Mouse (Mus musculus): Measurements from ENCODE around the gene Nhlrc1.

Nhlrc1 gene

DNA sequence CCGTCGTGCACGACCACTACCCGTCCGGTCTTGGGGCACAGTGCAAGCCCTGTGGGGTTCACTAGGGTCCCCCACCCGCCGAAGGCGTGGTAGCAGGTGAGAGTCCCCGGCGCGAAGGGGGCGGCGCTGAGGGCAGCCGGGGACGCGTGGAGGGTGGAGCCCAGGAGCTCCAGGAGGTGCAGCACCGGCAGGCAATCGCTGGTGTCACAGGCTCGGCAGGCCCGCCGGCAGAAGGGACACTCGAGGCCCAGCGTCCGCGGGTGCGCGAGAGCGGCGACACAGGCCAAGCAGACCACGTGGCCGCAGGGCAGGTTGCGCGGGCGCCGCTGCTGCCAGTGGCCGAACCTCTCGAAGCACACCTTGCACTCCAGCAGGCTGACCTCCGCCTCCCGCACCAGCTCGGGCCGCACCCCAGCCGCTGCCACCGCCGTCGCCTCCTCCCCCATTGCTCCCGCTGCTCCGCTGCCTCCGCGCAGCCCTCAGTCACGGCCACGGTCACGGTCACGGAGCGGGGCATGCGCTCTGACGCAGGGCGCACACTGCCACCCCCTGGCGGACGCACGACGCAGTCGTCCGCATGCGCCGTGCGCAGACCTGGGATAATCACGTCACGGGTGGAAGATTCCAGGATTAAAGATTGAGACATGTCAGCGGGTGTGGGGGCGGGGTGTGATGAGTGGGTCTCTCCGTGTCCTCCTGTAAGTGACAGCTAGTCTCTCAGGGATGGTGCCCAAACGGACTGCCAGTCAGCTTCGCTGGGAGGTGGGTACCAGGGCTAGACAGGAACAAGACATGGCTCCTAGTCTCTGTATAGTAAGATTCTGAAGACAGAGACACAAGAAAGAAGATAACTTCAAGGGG lies at the start of gene Nhlrc1:
TSS of gene Nhlrc1 (minus strand) at position 517 of the 861 bp plus-strand sequence.
- in situ Hi-C loops (cut with MboI, MseI): loop anchor here (5.0 kb wide), 1 partner anchor 62 kb away; no protein-coding TSS in a partner anchor

DNA sequence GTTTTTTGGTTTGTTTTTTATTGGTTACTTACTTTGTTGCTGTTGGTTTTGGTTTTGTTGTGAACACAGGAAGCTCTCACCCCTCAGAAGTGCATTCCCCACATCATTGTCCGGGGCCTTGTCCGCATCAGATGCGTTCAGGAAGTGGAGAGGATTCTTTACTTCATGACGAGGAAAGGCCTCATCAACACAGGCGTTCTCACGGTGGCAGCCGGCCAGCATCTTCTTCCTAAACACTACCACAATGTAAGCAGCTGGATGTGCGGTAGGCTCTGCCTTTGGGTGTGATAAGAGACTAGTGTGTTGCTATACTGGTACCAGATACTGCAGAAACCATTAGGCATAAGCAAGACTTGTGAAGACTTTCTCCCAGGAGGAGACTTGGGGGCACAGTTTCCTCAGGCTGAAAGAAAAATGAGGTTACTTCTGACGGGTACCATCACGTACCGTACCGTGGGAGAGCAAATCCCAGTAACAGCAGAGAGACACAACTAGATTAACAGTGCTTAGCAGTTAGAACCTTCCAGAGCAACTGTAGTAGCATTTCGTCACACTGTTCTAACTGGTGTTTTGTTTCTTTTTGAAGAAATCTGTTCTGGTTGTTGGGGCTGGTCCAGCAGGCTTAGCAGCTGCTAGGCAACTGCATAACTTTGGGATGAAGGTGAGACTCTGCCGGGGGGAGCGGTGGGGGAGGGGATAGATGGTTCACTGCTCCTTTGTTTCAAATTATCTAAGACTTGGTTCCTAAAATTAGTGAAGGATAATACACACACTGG lies 49.5 kb upstream of the Nhlrc1 start:
- in situ Hi-C loops (cut with MboI, MseI): no loop called here

- in situ Hi-C loops (cut with MboI, MseI): no loop called here
Observed at GRCm38 (mm10) chr13:47062756-47063155, 48.1 kb upstream of the Nhlrc1 start.

GRCm38 (mm10) chr13:47056781-47057180 lies 42.1 kb upstream of the Nhlrc1 start:
- in situ Hi-C loops (cut with MboI, MseI): no loop called here

DNA sequence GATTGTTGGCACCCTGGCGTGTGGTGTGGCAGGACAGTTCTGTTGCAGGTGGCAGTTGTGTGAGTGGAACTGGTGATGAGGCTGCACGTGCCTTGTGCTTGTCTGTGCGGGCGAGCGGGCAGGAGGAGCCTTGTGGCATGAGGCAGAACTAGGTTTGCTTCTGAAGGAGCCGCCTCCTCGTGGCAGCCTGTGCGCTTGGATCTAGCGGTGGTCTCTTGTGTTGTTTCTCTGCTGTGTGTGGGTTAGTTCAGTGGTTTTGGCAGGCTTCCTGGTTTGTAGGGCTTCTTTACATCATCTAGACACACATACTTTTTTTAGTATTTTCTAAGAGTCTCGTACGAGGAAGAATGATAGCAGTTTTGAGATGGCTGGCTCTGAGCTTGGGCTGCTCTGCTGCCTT lies 41.5 kb upstream of the Nhlrc1 start:
- in situ Hi-C loops (cut with MboI, MseI): no loop called here

- in situ Hi-C loops (cut with MboI, MseI): no loop called here
Observed at GRCm38 (mm10) chr13:47053971-47054370, 39.3 kb upstream of the Nhlrc1 start.

- in situ Hi-C loops (cut with MboI, MseI): no loop called here
Observed at GRCm38 (mm10) chr13:47050009-47050408, 35.4 kb upstream of the Nhlrc1 start.

DNA sequence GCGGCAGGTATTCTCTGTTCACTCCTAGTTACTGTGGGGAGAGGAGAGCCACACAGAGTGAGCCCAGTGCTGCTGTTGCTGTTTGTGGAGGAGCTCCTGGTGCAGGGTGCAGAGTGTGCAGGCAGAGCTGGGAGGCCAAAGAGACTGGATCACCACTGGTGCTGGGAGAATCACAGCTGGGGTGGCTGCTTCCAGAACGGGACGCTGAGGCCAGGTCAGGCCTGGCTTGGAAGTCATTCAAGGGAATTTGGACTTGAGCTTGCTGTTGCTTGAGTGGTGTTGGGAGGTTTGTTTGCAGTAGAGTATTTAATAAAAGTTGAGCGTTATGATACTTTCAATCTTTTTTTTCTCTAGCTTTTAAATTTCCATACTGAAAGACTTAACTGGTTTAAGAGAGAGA lies 33.3 kb upstream of the Nhlrc1 start:
- in situ Hi-C loops (cut with MboI, MseI): no loop called here

DNA sequence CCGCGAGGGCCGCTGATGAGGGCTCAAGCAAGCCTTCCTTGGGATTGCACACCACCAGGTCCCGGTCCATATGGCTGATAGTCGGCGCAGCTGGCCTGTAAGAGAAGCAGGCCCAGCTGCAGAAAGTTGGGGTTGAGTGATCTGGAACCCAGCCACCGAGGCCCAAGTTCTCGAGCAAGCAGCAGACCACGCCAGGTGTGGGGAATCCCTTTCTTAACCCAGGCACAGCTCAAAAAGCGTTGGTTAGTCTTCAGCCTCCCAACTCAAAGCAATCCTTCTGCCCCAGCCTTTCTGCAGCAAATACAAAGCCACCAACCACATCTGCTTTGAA lies 29.9 kb upstream of the Nhlrc1 start, which contains the start of gene Tpmt:
TSS of gene Tpmt (minus strand) at position 121 of the 331 bp plus-strand sequence.
- in situ Hi-C loops (cut with MboI, MseI): no loop called here

DNA sequence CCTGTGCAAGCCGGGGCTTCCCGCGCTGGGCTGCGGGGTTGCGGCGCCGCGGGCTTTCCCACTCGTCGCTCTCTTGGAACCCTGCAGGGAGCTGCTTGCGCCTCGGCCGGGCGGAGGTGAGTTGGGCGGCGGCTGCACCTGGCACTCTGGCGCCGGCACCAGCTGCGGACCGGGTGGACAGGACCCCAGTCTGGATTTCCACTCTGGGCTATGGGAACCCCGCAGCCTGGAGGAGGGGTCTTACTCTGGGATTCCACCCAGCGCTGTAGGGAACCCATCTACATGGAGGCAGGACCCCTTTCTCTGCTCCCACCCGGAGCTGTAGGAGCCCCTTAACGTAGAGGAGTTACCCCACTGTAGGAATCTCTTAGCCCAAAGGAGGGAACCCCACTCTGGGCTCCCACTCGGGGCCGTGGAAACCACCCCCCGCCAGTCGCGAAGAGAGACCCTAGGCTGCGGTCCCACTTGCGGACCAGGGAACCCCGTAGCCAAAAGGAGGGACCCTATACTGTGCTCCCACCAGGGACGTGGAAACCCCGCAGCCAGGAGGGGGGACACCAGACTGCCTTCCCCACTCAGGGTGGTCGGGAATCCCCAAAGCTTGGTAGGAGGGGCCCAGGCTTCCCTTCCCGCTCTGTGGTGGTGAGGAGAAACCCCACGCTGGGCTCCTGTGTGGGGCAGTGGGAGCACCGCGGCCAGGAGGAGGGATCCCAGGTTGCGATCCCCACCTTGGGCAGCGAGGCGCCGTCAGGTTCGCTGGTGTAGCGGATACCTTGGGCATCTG lies 29.4 kb upstream of the Nhlrc1 start:
- in situ Hi-C loops (cut with MboI, MseI): no loop called here

DNA sequence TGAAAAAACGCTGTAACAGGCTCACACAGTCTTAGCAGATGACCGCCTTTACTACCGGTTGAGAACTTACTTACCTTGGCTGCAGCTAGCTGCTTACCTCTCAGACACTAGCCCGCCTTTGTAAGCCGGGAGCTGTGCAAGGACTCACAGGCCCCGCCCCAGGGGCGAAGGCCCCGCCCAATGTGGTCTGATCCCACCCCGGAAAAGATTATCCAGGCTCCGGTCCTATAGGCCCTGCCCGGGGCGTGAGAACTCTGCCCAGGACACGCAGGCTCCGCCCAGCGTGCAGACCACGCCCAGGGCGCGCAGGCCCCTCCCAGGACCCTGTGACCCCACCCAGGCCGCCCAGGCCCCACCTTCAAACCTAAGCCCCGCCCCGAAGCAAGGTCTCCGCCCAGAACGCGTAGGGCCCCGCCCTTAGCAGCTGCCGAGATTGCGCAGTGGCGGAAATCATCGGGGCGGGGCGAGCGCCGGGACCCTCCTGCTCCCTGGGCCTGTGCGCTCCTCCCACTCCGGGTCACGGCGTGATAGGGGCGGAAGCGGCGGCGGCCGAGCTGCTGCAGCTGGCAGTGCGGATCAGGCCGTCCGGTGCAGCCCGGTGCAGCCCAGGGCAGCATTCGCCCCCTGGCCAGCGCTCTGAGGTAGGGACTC lies 28.5 kb upstream of the Nhlrc1 start, which contains the start of gene Kdm1b:
TSS of gene Kdm1b (plus strand) at position 470 of the 651 bp plus-strand sequence.
- in situ Hi-C loops (cut with MboI, MseI): no loop called here

DNA sequence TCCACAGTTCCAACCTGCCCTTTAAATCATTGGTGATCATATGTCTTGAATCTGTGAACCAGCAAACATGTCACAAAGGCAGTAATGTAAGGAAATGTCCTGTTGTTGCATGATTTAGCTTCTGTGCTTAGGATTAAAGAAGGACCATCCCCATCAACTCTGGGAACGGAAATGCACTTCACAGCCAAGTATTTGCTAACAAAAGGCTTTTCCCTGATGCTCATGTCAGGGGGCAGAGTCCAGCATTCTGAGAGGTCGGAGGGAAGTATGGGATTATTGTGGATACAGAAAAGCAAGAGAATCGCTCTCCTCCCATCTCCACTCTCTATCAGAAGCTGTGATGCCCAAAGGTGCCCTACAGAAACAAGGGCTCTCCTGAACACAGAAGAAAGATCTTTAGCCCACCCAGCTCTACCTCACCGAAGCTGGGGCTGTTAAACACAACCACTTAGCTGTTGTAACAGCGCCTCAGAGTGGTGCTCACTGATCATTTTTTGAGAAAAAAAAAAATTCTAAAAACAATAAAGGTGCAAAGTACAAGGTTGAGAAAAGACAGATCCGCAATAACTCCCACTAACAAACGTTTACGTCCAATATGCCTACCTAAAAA lies 27.5 kb upstream of the Nhlrc1 start:
- in situ Hi-C loops (cut with MboI, MseI): no loop called here

- in situ Hi-C loops (cut with MboI, MseI): no loop called here
Observed at GRCm38 (mm10) chr13:47040061-47040460, 25.4 kb upstream of the Nhlrc1 start.

DNA sequence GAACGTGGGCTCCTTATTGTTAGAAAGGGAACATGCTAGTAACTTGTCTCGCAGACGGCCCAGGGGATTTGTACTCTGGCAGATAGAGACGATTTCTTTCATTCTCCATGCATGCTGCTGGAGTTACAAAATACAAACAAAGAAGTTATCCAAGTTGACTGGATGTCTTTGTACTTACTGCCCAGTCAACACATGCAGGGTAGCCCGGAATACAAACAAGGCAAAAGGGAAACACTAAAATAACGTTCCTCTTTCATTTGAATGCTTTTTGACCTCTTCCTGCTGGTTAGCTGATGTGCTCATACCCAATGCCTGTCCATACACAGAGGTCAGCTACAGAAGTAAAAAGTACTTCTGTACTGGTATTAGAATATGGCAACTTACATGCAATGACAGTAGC lies 23.3 kb upstream of the Nhlrc1 start:
- in situ Hi-C loops (cut with MboI, MseI): no loop called here

- in situ Hi-C loops (cut with MboI, MseI): no loop called here
Observed at GRCm38 (mm10) chr13:47033602-47034001, 19.0 kb upstream of the Nhlrc1 start.

- in situ Hi-C loops (cut with MboI, MseI): no loop called here
Observed at GRCm38 (mm10) chr13:47030376-47031107, 15.9 kb upstream of the Nhlrc1 start.

DNA sequence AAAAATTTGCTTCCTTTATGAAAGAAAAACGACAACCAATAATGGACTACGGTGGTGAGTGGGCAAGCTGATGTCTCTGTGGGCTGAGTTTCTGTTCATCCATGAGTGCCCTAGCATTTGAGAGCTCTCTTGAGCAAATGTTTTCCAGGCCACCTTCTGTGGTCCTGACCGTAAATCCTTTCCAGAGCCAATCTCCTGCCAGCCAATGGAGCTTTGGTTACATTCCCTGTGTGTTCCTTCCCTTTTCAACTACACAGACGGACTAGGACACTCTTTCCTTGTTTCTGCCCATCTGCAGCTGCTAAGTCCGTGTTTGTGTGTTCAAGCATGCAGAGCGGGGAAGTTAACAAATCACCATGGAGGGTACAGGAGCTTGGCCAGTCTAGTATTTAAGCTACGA lies 6.1 kb upstream of the Nhlrc1 start:
- in situ Hi-C loops (cut with MboI, MseI): no loop called here

DNA sequence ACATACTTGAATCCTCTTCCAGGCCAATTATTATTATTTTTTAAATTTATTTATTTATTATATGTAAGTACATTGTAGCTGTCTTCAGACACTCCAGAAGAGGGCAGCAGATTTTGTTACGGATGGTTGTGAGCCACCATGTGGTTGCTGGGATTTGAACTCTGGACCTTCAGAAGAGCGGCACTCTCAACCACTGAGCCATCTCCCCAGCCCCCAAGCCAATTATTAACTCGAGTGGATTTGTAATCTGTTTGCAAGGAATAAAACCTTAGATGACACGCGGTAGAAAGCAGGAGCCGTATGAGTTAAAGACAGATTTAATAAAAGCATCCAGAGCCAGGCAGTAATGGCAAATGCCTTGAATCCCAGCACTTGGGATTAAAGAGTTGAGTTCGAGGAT lies 5.1 kb upstream of the Nhlrc1 start:
- in situ Hi-C loops (cut with MboI, MseI): no loop called here

DNA sequence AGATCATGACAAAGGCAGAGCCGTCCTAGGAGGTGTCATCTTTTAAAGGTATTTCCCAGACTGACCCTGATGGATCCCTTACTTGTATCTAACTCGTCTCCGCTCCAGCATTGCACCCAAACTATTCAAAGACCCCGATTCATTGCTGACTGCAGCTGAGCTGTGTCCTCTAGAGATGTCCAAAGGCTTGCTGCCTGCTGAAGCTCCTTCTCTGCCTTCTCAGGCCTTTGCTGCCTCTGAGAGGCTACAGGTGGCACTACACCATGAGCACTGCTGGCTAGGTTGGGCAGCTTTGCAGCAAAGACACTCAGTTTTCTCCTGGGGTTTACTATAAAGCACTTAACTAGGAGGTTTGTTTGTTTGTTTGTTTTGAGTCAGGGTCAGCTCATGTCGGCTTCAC lies 2.6 kb upstream of the Nhlrc1 start:
- in situ Hi-C loops (cut with MboI, MseI): no loop called here

- in situ Hi-C loops (cut with MboI, MseI): no loop called here
Observed at GRCm38 (mm10) chr13:47015195-47015501, 498 bp upstream of the Nhlrc1 start.

Measured in regulatory T cell (primary cell).